Mouse (Mus musculus) G1E (cell line): ENCODE data around the gene Tnk2. TPM values are rescaled to one million over a fixed set of nuclear protein-coding genes. Genes with fewer than 3 reads are reported as not detected.

Source experiments
- ATAC-seq: 2 replicates; pipeline ENCODE4 v1.8.0; 2016; ENCODE audit warnings: mild to moderate bottlenecking; ENCODE audit not compliant: insufficient number of reproducible peaks, poor library complexity, low FRiP score, severe bottlenecking; ENCODE audit errors: extremely low read depth
- DNase-seq: peaks from one replicate; pipeline ENCODE4 v3.0.0; 2012; ENCODE audit warnings: low spot score
- H3K27me3 ChIP-seq: 2 replicates; pipeline ENCODE4 v1.6.1; 2012; ENCODE audit warnings: mild to moderate bottlenecking, low read length, inconsistent platforms; ENCODE audit not compliant: insufficient read depth
- H3K36me3 ChIP-seq: replicated peaks from 2 replicates; pipeline ENCODE3; 2012; ENCODE audit warnings: mild to moderate bottlenecking, inconsistent platforms
- H3K4me1 ChIP-seq: 2 replicates; pipeline ENCODE4 v1.6.1; 2012; ENCODE audit warnings: low read depth, low read length, inconsistent platforms, mixed read lengths; ENCODE audit not compliant: insufficient read depth
- H3K4me3 ChIP-seq: 2 replicates; pipeline ENCODE4 v1.5.1; 2012; ENCODE audit warnings: low read depth, mild to moderate bottlenecking, inconsistent platforms, low read length, moderate library complexity, mixed read lengths
- H3K9me3 ChIP-seq: replicated peaks from 2 replicates; pipeline ENCODE4 v1.6.1; 2012; ENCODE audit warnings: inconsistent platforms
- CTCF ChIP-seq: IDR thresholded peaks from 2 replicates; pipeline ENCODE4 v1.5.1; 2012; ENCODE audit warnings: low read depth, low read length, inconsistent platforms, mixed read lengths
- GATA1 ChIP-seq: IDR thresholded peaks from 2 replicates; pipeline ENCODE4 v1.6.1; 2012; ENCODE audit warnings: borderline replicate concordance, low read length, inconsistent platforms, mixed read lengths
- GATA2 ChIP-seq: IDR thresholded peaks from 2 replicates; pipeline ENCODE4 v1.6.1; 2012; ENCODE audit warnings: low read depth, low read length, inconsistent platforms, borderline replicate concordance
- POLR2AphosphoS5 ChIP-seq: IDR thresholded peaks from 2 replicates; pipeline ENCODE4 v1.6.1; 2012; ENCODE audit warnings: low read depth, low read length, inconsistent platforms; ENCODE audit not compliant: insufficient replicate concordance
- TAL1 ChIP-seq: conservative IDR thresholded peaks from 2 replicates; pipeline ENCODE4 v1.6.1; 2012; ENCODE audit warnings: low read depth, low read length, inconsistent platforms, mixed read lengths
- polyA plus RNA-seq: library from polyadenylated mRNA; stranded (reverse); fragments of >175 nt; gene quantifications from 2 replicates; pipeline ENCODE4 v1.2.3, GENCODE M21; 2012
- total RNA-seq, 2 experiments: library from RNA; stranded (forward) in 1 of 2; stranded (reverse) in 1 of 2; fragments of 200-1000 nt in 1 of 2; fragments of >200 nt in 1 of 2; fragmentation: Nextera tagmentation in 1 of 2; gene quantifications; 2 replicates each; pipeline ENCODE4 v1.2.3; 2014 to 2017

Tnk2 gene
- total and polyA plus RNA-seq, 3 experiments = 13.4 to 197 (median 31.5) TPM

DNA sequence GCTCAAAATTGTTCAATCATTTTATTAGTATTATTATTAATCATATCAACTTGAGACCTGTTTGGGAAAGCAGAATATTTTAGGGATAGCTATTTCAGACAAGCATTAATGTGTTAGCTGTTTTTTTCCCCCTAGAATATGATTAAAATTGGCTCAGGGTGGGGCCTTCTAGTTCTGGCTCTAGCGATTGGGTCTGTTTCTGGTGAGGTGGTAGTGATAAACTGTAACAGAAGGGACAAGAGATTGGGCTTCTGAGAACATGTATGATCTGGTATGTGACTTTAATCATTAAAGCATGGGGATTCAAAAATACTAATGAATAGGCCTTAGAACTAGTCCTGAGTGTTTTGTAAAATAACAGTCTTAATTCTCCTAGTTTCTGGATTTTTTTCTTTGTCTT lies 31.6 kb upstream of the Tnk2 start:
- Histone ChIP-seq H3K36me3 (peaks cover 43% of the 10 kb centered on the region), H3K9me3 (no peaks in the 10 kb centered on the region), H3K4me1 (peaks cover 44% of the 10 kb centered on the region), H3K27me3 (no peaks in the 10 kb centered on the region), H3K4me3 (peak overlapping the region; percentile 99; the same call in 1 of the 2 replicates)
- DNase-seq (no peak), ATAC-seq (no peak)
- TF ChIP-seq TAL1 (no peak), POLR2AphosphoS5 (no peak), CTCF (no peak), GATA1 (no peak), GATA2 (no peak)

DNA sequence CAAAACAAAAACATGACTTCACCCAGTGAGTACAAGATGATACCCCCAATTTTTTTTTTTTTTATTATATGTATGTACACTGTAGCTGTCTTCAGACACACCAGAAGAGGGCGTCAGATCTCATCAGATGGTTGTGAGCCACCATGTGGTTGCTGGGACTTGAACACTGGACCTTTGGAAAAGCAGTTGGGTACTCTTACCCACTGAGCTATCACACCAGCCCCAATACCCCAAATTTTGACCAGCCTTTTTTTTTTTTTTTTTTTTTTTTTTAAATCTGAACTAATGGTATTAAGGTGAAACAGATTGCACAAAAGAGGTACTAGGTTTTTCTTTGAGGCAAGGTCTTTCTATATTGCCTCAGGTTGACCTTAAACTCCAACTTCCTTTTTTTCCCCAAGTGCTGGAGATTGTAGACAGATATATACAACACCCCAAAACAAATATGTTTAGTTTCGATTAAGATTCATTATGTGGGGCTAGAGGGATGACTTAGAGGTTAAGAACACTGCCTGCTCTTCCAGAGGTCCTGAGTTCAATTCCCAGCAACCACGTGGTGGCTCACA lies 30.3 kb upstream of the Tnk2 start:
- Histone ChIP-seq H3K4me3 (no peak overlapping the region; the same call in 1 of the 2 replicates), H3K9me3 (no peaks in the 10 kb centered on the region), H3K4me1 (peaks cover 34% of the 10 kb centered on the region), H3K36me3 (peaks cover 54% of the 10 kb centered on the region), H3K27me3 (no peaks in the 10 kb centered on the region)
- no peak for TF ChIP-seq GATA2
- TF ChIP-seq CTCF = no peak
- no peak for TF ChIP-seq GATA1
- no peak for TF ChIP-seq TAL1
- no peak for TF ChIP-seq POLR2AphosphoS5
- DNase-seq (no peak), ATAC-seq (no peak)

DNA sequence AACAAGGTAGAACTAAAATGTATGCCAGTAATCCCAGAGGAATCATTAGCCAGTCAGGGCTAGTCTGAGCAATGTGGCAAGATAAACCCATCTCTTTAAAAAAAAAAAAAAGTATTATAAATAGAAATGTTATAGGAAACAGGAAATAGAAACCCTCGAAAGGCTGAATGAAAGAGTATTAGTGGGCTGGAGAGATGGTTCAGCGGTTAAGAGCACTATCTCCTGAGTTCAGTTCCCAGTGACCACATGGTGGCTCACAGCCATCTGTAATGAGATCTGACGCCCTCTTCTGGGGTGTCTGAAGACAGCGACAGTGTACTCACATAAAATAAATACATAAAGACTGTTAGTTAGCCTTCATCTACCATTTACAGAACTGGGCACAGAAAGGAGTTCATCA lies 29.6 kb upstream of the Tnk2 start:
- TF ChIP-seq POLR2AphosphoS5 (no peak), TAL1 (0 out of 2 replicates have a peak, but pooled peaks have one; percentile 17)
- no peak for ATAC-seq
- no peak for DNase-seq
- no peak overlapping the region for H3K4me3 ChIP-seq
- H3K27me3 ChIP-seq = no peaks in the 10 kb centered on the region
- H3K9me3 ChIP-seq = no peaks in the 10 kb centered on the region
- peaks cover 38% of the 10 kb centered on the region for H3K4me1 ChIP-seq
- H3K36me3 ChIP-seq = peaks cover 61% of the 10 kb centered on the region

DNA sequence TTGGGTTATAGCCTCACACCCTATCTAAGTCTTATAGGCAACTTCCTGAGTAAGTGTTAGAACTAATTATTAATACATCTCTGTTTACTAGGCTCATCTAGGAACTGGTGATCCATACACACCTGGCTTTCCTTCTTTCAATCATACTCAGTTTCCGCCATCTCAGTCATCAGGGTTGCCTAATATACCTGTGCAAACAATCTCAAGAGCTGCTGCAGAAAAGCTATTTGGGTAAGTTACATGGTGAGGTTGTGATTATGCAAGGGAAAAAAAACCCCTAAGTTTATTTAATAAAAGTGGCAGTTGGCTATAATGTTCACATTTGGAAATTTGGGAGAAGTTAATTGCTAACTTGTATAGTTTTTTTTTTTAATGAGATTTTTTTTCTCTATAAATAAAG lies 24.7 kb upstream of the Tnk2 start:
- Histone ChIP-seq H3K27me3 (no peaks in the 10 kb centered on the region), H3K36me3 (peaks cover 96% of the 10 kb centered on the region), H3K4me1 (peaks cover 38% of the 10 kb centered on the region), H3K4me3 (no peak overlapping the region), H3K9me3 (no peaks in the 10 kb centered on the region)
- ATAC-seq (no peak), DNase-seq (no peak)
- TF ChIP-seq GATA1 = no peak
- no peak for TF ChIP-seq POLR2AphosphoS5
- no peak for TF ChIP-seq GATA2
- no peak for TF ChIP-seq CTCF
- TF ChIP-seq TAL1 = no peak

DNA sequence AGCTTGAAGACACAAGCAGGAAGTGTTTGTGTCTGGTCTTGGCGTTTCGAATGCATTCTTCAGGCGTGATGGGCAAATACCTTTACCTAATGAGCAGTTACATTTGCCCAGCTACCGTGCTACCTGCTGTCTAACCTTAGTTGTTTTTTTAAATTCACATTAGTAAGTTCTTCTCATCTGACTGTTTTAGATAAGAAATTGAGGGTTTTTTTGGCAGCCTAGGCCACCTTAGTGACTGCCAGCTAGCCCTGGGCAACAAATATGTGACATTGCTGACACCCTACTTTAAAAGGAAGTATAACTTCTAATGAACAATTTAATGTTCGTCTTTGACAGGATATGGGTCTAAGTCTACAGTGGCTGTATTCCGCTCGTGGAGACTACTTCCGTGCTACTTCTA lies 15.5 kb upstream of the Tnk2 start:
- peaks cover 37% of the 10 kb centered on the region for H3K4me1 ChIP-seq
- H3K4me3 ChIP-seq = no peak overlapping the region
- TF ChIP-seq TAL1 = no peak
- TF ChIP-seq GATA2 = no peak
- TF ChIP-seq CTCF = no peak
- no peak for TF ChIP-seq GATA1
- no peak for TF ChIP-seq POLR2AphosphoS5
- H3K27me3 ChIP-seq = no peaks in the 10 kb centered on the region
- H3K9me3 ChIP-seq = no peaks in the 10 kb centered on the region
- DNase-seq (no peak), ATAC-seq (no peak)
- peaks cover 95% of the 10 kb centered on the region for H3K36me3 ChIP-seq

DNA sequence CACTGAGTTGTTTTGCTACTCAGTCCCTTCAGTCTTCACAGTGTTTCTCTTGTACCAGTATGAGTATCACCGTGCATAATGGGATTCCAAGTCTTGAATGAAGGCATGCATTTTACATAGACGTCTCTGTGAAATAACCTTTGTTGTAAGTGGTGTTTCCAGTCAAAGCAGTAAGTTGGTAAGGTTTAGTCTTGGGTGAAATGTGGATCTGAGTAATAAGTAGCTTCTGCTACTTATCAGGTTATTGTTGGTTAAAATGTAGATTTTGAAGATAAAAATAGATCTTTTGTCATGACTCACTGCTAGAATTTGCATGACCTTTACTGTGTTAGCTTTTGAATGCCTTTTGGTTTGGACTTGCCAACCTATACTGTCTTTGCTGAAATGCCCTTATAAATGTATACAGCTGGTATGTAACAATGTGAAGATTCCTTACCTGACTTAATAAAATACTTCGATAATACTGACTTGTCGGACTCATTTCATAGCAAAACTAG lies 11.3 kb upstream of the Tnk2 start:
- Histone ChIP-seq H3K9me3 (no peaks in the 10 kb centered on the region), H3K27me3 (peaks cover 3% of the 10 kb centered on the region), H3K4me1 (peaks cover 43% of the 10 kb centered on the region), H3K36me3 (peaks cover 65% of the 10 kb centered on the region), H3K4me3 (no peak overlapping the region)
- no peak for DNase-seq
- TF ChIP-seq GATA1 (no peak), TAL1 (no peak)
- no peak for ATAC-seq

DNA sequence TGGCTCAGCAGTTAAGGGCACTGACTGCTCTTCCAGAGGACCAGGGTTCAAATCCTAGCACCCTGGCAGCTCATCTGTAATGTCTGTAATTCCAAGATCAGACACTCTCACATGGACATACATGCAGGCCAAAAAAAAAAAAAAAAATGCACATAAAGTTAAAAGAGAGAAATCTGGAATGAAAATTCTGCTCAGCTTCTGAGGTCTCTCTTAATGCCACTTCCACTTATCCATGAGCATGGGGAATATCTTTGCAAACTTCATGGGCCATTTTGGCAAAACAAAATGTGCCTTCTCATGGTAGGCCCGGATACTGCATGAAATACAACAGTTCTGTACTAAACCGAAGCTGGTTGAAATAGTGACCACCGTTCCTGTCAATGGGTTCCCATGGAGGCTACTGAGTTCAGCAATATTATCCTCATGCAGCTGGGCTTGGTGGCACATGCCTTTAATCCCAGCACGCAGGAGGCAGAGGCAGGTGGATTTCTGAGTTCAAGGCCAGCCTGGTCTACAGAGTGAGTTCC lies 10.1 kb upstream of the Tnk2 start:
- no peak overlapping the region for H3K4me3 ChIP-seq
- H3K27me3 ChIP-seq = peaks cover 6% of the 10 kb centered on the region
- TF ChIP-seq GATA2 = no peak
- no peak for TF ChIP-seq TAL1
- no peak; the same call in 1 of the 2 replicates for TF ChIP-seq POLR2AphosphoS5
- TF ChIP-seq CTCF = no peak
- TF ChIP-seq GATA1 = no peak
- no peak for DNase-seq
- ATAC-seq = no peak
- H3K36me3 ChIP-seq = peaks cover 54% of the 10 kb centered on the region
- peaks cover 44% of the 10 kb centered on the region for H3K4me1 ChIP-seq
- H3K9me3 ChIP-seq = no peaks in the 10 kb centered on the region
